Mouse (Mus musculus) right cerebral cortex, postnatal 25 days (tissue): ENCODE data around the gene Lep.
A peak's percentile ranks its signal among the peaks of the same experiment; 100 is the strongest.

Source experiments
- DNase-seq: peaks from one replicate; pipeline ENCODE4 v3.0.0; 2022

Gene Lep

DNA sequence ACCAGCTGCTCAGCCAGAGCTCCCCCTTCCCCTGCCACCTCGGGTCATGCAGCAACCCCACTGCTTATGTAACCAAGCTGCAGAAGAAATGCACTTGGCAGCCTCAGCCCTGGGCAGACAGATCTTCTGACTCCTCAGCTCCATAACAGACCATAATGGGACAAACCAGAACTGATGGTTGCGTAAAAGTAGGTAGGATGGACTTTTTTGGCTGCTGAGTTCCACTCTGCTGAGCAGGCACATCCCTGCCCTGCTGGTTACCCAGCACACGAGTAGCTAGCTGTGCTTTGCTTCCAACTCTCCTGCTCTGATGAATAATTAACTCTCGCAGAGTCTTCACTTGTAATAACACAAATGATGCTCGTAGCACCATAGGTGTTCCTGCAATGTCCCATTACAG, 10.1 kb upstream of the Lep start:
- DNase-seq, result no peak

DNA sequence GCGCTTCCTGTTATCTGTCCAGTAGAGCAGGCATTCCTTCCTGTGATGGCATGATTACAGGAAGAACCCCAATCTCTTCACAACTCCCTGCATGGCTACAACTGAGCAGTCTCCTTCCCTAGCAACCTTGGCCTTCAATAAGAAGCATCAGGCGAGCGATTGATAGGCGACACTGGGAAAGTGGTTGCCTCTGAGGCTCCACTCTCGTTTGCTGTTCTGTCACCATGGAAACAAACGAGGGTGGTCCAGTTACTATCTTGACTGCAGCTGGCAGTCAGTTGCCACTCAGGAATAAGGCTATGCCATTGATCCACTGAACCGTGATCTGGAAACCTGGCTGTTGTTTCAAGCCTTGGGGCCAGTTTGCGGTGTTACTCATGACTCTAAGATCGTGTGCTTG, 7.8 kb upstream of the Lep start:
- no peak for DNase-seq

DNA sequence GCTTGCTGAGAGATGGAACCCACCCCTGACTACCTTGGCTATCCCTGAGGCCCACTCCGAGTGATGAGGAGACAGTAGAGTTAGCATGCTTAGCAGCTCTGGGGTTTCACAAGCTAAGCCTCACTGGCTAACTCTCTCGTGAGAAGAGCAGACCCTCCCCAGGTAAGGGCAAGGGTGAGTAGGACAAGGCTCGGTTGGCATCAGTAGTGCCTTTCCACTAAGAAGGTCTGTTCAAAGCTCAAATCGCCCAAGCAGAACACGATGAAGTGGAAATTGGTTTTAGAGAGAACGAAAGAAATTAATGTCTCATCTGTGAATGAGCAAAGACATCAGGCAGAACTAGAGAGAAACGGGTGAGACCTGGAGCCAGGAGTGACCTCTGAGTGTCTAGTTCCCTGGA, 6.8 kb upstream of the Lep start:
- DNase-seq, result no peak

DNA sequence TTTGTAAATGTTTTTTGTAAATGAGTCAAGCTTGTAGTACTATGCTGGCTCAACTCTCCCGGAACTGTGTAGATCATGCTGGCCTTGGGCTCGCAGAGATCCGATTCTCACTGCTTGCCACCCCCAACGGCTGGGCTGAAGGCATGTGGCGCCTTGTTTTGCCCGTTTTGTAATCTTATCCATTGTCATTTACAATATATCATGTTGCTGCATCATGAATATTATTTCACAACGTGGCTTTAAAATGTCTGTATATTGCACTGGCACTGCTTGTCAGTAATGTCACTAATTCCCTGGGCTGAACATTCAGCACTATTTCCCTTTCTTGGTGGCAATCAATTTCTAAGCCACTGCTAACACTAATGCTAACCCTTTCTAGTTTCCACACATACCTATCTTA, 3.6 kb upstream of the Lep start:
- no peak for DNase-seq

DNA sequence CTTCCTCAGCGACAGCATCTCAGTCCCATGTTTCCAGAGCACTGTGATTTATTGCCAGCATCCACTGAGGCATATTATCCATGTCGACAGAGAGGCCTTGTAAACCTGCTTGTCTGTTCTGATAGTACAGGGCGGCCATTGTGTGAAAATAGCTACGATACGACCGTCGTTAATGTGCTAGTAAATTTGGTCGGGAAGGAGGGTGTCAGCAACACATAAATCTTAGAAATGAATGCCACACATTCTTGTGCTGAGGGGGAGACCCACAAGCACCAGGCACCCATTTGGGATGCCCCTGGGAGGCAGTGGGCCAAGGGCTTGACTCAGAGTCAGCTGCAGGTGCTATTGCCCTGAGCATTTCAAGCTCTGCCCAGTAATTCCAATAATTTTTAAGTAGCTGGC, 6.4 kb downstream of the Lep start:
- no peak for DNase-seq

DNA sequence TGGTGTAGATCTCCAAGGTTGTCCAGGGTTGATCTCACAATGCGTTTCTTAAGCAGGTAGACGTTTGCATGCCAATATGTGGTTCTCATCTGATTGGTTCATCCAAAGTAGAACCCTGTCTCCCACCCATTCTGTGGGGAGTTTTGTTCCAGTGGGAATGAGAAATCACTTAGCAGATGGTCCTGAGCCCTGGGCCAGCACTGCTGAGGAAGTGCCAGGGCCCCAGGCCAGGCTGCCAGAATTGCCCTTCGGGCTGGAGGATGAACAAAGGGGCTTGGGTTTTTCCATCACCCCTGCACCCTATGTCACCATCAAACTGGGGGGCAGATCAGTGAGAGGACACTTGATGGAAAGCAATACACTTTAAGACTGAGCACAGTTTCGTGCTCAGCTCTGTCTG, 12.2 kb downstream of the Lep start:
- no peak for DNase-seq

DNA sequence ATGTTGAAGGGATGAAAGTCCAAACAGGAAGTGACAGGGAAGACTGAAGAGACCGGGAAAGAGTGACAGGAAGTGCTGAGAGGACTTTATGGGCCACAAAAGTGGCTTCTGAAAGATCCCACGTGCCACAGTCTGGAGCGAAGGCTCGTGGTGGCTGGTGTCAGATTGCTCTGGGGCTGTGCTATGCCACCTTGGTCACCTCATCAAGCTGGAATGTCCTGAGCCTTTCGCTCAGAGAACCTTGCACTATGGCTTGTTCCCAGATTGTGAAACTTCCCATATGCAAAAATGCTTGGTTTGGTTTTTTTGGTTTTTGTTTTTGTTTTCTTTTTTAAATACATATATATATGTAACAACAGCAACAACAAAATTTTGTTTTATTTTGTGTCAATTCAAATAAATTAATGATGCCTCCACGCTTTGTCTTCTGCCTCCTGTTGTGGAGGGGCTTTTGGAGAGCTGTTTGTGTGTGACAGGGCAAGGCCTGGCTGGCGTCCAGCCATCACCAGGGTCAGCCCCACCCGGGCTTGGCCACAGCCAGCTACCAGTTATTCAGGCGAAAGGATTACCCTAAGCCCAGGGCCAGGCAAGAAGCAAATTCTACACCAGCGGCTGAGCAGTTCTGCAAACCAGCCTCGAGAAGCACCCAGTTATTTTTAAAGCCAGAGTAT, 13.6 kb downstream of the Lep start:
- DNase-seq, result no peak

DNA sequence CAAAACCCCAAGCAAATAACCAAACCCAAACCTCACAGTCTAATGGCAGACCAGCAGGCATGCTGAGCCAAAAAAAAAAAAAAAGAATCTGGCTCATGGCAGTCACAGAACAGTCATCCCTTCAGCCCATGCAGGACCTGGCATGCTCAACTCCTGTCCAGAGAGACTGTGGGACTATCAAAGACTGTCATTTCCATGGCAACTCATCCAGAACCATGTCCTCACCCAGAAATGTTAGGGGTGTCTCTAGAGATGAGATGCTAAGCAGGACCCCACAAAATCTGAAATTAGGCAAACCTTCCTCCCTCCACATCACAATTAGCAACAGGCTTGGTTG, 14.1 kb downstream of the Lep start:
- DNase-seq, result no peak

DNA sequence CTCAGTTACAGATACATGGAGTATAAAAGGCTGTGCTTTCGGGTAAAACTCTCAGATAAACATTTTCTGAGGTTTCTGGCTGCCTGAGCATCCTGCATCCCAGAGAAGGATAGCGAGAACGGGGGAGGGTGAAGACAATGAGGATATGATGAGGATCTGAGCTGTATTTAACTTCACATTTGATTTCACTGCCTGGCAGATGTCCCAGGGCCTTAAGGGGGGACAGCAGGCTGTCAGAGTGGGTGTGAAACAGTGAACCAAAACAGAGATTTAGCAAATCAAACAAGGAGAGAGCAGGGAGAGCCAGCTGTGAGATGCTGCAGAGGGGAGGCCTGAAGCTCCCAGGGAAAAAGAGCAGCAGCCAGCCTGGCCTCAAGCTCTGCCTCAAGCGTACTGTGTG, 19.3 kb downstream of the Lep start:
- DNase-seq, result peak; percentile 59

DNA sequence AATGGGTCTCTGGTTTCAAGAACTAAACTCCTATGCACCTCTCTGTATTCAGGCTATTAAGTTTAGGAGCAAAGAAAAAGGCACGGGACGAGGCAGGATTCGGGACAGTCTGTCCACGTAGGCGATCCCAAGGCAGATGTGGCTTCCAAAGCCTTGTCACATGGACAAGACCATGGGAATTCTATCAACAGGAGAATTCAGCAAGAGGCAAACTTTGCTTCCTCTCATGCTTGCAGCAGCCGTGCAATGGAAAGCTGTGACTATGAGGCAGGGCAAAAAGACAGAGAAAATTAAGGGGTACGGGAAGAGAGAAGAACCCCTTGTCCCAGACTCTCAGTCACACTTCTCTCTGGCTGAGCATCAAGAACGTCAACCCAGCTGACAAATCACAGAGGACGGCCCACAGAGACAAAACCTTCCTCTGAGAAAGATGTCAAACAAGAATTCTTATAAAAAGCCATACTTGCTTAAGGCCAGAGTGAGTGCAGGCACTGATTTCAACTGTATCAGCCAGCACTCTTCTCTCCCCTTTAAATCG, 21.9 kb downstream of the Lep start:
- no peak for DNase-seq

DNA sequence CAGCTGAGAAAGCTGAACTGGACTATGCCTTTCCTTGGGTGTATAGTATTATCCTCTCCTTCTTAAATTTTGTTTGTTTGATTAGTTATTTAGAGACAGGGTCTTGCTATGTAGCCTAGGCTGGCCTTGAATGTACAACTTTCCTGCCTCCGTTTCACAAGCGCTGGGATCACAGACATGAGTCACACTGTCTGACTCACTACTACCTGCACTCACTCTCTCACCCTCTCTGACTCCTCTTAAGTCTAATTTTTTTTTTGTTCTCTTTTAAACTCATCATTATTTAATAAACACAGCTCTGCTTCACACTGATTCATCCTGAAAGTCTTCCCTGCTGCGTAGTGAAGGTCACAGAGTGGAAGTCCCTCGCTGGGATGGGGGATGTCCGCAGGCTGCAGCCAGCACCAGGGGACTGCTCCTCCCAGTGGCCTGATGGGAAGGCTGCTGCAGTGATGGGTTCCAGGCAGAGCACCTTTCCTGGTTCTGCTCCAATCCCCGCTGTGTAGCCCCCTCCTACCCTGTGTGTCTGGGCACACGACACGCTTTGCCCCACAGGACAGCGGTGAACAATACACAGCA, 22.8 kb downstream of the Lep start:
- DNase-seq, result no peak

DNA sequence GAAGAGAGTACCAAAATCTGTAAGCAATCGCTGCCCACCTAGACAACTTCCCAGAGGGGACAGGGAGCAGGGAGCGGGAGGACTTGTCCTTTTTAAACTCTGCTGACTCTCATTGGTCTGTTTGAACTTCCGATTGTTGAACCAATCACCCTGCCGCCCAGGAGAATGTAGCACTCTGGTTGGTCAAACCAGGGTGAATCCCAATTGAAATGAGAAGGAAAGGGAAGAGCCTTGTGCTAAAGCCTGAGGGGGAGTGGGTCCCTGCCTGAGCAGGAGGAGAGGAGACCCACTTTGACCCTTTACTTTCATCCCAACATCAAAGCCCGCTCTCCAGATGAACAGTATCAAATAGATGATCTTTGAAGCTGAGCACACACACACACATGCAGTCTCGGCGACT, 24.4 kb downstream of the Lep start:
- no peak for DNase-seq

DNA sequence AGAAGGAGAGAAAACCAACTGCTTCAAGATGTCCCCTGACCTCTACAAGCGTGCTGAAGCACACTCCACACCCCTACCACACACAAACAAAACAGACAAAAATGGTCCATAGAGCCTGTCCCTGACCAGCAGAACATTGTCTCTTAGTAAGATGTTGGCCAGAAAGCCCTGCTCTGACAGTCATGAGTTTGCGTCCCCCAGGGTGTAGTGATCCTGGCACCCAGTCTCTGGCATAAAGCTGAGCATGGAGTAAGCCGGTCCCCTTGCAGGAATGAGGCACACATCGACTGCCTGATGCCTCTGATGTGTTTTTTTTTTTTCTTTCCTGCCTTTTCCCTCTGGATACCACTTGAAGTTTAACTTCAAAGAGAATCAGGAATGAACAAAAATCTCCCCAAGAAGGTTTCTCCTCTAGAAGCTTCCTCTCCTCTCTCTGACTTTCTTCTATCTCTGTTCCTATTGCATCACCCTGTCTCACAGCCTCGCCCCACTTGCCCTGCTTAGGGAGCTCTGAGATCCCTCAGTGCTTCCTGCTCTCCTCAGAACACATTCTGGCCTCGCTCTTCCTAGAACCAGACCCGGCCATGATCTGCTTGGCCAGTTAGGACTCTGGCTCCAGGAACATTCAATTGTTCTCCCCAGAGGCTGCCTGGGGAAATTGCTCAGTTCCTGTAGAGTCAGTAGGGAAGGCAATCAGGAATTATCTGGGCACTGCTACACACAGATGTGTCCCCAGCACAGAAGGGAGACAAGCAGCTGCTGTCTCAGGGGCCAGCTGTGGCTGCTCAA, 28.1 kb downstream of the Lep start:
- DNase-seq, result no peak

DNA sequence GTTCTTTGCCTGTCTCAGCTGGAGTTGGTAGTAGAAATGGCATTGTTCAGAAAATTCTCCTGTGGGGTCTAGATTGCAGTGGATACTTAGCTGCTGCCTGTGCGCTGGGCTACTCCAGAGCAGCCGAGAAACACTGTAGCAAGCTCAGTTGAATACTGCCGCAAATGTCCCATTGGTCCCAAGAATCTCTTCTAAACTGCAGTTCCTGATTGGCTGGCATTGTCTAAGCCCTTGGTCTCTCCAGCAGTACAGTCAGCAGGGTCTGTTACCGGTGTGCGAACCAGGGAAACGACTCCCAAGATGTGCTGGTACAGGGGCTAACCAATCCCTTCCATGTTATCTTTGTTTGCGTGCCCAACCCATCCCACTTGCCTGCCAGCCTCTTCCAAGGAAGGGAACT, 32.2 kb downstream of the Lep start:
- DNase-seq, result no peak

DNA sequence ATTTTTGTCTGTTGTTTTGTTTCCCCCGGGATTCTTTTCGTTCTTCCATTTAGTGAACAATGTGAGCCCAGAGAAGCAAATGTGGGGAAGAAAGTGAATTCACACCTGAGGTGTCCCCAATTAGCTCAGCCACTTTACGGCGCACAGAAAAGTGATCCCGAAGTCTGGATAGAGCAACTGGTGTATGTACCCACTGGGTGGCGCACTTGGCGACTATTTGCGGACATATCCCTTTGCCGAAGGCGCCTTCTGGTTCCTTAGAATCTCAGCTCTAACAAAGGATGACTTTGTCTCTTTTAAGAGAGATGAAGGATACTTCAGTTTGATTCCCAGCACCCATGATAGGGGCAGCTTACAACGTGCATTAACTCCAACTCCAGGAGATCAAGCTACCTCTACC, 32.9 kb downstream of the Lep start:
- no peak for DNase-seq

DNA sequence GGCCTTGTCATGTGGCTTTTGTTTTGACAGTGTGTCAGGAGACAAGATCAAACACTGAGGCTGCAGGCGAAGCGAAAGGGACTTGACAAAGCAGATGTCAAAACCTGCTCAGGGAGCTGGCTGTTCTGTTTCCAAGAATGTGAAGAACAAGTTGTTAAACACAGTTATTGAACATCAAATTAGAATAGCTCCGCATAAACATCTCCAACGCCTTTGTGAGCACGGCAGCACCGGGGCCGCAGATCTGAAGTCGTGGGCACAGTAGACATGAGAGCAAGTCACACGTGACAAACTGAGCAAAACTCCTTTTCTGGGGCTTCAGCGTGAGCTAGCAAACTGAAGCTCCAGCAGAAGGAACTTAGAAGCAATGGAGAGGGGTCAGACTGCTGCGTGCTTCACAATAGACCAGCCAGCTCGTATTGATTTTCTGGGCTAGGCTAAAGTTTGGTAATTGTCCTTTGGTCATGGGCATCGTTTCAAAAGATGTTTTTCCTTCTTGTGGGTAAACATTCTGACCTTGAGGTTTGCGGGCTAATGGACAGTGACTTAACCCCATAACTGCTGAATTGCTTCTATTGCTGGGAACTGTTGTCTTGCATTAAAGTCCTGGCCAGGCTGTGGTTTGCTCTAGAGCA, 39.6 kb downstream of the Lep start:
- DNase-seq, result peak; percentile 20

DNA sequence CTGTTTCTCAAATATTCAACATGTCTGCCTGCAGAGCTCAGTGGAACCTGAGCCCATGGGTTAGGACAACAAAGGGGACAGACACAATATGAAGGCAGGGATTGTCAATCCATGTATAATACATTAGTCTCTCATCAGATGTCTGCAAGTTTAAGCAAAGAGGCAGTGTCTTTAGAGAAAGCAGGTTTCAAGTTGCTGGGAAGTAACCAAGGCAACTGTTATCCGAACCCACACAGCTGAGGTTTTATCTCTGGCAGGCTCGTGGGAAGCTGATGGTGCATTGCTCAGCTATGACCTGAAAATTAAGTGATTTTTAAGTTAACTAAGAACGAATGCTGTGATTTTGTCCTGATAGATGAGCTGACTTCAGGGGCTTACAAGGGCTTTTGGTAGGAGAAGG, 40.4 kb downstream of the Lep start:
- no peak for DNase-seq

DNA sequence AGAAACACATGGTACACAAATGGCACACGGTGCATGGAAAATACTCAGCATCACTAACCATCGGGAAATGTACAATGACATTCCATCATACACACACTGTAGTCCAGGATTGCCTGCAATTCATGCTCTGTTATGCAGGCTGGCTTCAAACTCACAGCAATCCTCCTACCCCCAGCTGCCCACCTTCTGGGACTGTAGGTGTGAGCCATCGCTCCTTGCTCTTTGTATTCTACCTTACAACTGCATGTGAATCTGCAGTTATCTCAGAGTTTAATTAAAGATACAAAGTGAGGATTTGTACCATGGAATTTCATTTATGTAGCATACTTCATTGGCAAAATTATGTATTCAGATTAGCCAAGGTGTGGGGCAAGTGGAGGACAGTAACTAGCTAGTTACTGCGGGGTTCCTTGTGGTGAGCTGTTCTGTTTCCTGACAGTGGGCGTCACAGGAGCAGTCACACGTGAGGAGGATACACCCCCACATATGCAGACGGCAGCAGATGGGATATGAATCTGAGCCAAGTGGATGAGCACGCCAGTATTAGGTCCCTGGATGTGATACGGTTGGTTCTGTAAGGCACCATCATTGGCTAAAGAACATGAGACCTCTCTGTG, 41.3 kb downstream of the Lep start:
- peak; percentile 53 for DNase-seq

DNA sequence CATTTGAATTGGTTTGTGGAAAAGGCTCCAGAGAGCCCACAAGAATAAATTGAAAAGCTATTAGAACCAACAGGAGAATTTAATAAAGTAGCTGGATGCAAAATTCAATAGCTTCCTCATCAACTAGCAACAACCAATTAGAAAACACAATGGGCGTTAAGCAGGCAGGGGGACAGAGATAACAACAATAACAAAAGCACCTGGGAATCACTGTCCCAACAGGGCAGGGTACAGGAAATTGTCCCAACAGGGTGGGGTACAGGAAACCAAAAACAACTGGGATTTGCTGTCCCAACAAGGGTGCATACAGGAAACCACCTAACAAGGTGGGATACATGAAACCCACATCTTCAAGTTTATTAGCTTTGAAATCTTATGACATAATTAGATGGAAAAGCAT, 48.4 kb downstream of the Lep start:
- no peak for DNase-seq

DNA sequence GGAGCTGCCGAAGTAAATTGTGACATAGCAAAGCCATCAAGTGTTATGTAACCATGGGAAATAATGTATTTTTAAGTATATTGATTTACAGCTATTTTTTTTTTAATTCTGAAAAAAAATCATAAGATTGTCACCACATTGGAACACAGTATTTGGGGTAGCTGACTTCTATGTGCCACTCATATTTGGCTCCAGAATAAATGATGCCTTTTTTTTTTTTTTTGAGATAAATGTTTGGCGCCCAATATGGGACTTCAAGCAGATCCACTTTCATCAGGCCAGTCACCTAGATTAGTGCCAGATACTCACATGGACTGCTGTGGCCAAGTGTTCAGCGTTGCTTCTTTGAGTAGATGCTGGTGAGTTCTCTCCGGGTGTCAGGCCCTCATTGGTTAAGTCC, 51.5 kb downstream of the Lep start:
- no peak for DNase-seq

DNA sequence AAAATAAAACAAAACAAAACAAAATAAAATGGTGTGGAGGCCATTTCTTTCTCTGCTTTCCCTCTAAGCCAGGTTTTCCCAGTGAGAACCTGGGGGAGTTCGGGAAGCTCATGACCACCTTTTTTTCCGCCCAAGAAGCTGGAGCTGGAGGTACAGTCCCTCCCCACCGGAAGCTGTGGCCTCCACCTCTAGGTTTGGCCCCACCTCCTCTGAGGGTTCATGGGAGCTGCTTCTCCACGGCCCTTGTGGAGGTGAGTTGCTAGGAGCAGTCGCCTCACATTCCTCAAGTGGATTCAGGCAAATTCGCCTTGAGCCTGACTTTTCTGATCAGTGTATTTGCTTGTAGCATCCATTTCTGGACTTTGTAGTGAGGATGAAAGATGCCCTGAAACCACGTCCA, 55.7 kb downstream of the Lep start:
- no peak for DNase-seq

DNA sequence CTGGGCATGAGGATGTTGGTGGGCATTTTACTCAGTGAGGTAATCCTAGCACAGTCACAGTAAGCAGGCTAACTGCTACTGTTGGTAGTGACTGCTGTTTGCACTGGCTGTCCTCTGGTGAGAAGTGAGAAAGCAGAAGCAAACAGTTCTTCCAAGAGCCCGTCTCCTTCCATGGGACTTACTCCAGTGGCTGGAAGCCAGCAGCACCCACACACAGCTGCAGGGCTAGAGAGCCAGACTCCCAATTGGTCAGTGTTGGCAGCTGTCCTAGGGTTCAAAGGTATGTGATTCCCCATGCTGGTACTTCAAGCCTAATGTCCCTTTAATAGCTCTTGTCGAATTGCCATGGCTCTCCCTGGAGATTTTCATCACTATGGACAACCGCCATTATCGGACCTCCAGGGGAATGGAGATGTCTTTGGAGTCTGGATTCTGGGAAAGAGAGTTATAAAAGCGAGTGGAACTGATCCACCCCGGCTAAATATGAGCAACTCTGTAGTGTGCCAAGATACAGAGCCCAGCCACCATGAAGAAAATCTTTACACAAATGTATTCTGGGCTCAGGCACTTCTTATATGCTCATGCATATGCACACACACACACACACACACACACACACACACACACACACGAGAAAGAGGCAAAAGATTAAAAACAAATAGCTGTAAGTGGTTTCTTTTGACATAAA, 57.5 kb downstream of the Lep start:
- peak; percentile 54 for DNase-seq

DNA sequence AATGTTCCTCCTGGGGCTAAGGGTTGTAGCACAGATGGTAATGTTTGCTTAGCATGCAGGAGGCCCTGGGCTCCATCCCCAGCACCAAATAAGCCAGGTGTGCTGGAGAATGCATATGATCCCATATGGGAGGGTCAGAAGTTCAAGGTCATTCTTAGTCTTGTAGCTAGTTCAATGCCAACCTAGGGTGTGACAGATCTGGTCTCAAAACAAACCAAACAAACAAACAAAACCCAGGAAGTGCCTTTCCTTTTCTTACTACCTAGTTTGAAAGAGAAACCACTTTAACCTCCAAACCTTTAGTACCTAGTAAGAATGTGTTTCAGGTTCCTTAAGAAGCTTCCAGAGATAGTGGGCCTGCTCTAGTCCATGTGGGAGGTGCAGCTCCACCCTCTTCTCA, 58.2 kb downstream of the Lep start:
- no peak for DNase-seq
